Mouse (Mus musculus) liver, embryonic 16.5 days (tissue): ENCODE data around the gene Gtsf1l. TPM values are rescaled to one million over a fixed set of nuclear protein-coding genes. Genes with fewer than 3 reads are reported as not detected.
A peak's percentile ranks its signal among the peaks of the same experiment; 100 is the strongest.

Experiments used
- ATAC-seq: fragments of 200-750 bp; cut with Nextera tagmentation; 2 replicates; pipeline ENCODE4 v1.8.0; 2017; ENCODE audit warnings: low read depth, mild to moderate bottlenecking, moderate number of reproducible peaks, moderate library complexity
- H3K27ac ChIP-seq: fragments of 300-500 bp; sonication (generic); 2 replicates; pipeline ENCODE4 v1.5.1; 2014; ENCODE audit warnings: mild to moderate bottlenecking, low read length
- H3K27me3 ChIP-seq: fragments of 300-500 bp; sonication (generic); 2 replicates; pipeline ENCODE4 v1.6.1; 2014; ENCODE audit warnings: low read depth, low read length, mixed read lengths; ENCODE audit not compliant: control insufficient read depth, insufficient read depth
- H3K36me3 ChIP-seq: fragments of 300-500 bp; sonication (generic); 2 replicates; pipeline ENCODE4 v1.6.1; 2014; ENCODE audit warnings: mild to moderate bottlenecking; ENCODE audit not compliant: control insufficient read depth, insufficient read depth
- H3K4me1 ChIP-seq: fragments of 300-500 bp; sonication (generic); 2 replicates; pipeline ENCODE4 v1.6.1; 2014; ENCODE audit warnings: low read depth, low read length, mixed read lengths; ENCODE audit not compliant: control insufficient read depth
- H3K4me2 ChIP-seq: fragments of 300-500 bp; sonication (generic); 2 replicates; pipeline ENCODE4 v1.6.1; 2014; ENCODE audit warnings: low read depth, low read length, mixed read lengths
- H3K4me3 ChIP-seq: fragments of 300-500 bp; sonication (generic); 2 replicates; pipeline ENCODE4 v1.5.1; 2014; ENCODE audit warnings: low read depth, mild to moderate bottlenecking, low read length
- H3K9ac ChIP-seq: fragments of 300-500 bp; sonication (generic); 2 replicates; pipeline ENCODE4 v1.6.1; 2014; ENCODE audit warnings: low read depth, low read length
- H3K9me3 ChIP-seq: fragments of 300-500 bp; sonication (generic); replicated peaks from 2 replicates; pipeline ENCODE4 v1.6.1; 2016; ENCODE audit warnings: low read length; ENCODE audit not compliant: control insufficient read depth
- WGBS: fragments of 180-500 bp; shearing (Covaris S2); extraction: QIAGEN DNeasy Blood & Tissue Kit; methylation state at CpG from one replicate; pipeline ENCODE4 v1.1.7; 2014; ENCODE audit not compliant: insufficient replicate concordance; 5-methylcytosine and 5-hydroxymethylcytosine counted together
- polyA plus RNA-seq: library from polyadenylated mRNA; unstranded; fragments of >200 nt; fragmentation: Nextera tagmentation; extraction: Ambion mirVana; gene quantifications from 2 replicates; pipeline ENCODE4 v1.2.1, GENCODE M21; 2015

Gtsf1l gene
- polyA plus RNA-seq, 1 experiment from 2014 or later: 0.11 TPM

DNA sequence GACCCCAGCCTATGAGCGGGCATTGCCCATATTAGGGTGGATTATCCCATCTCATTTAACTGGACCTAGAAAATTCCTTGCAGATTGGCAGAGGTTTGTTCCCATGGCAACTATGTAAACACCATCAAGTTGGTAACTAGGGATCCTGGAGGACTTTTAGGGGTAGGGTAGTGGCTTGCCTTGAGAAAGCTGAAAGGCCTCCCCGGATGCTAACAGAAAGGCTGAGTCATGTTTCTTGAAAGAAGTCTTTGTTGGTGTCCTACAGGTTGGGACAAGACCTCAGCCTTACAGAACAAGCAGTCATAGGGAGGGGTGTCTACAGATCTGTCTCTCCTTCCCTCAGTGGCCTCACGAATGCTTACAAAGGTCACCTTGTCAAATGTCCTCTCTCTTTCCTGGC, 12.4 kb downstream of the Gtsf1l start:
- Histone ChIP-seq H3K4me3 (no peak overlapping the region), H3K4me1 (no peaks in the 10 kb centered on the region; the same call in none of the 2 replicates), H3K27me3 (no peaks in the 10 kb centered on the region), H3K9me3 (no peaks in the 10 kb centered on the region), H3K4me2 (no peak overlapping the region), H3K9ac (no peak overlapping the region), H3K36me3 (peaks cover 71% of the 10 kb centered on the region), H3K27ac (no peak overlapping the region)
- no peak for ATAC-seq
- WGBS: 81% methylated on average over 3 of the region's 3 CpGs

DNA sequence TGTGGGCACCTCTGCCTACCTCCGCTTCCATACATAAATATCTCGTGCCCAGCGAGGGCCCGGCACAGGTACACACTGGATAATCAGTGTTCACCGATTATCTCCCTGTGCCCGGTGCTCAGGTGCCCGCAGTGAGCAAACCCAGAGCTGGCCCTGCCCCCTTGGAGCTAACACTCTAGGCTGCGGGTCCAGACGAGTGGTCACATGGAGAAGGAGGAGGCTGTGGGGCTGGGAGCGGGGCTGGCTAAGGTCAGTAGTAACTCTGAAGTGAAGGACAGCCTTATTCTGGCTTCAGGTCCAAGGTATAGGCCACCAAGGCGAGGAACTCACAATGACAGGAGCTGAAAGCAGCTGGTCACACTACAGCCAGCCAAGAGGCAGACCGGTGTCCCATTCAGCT, 12.8 kb downstream of the Gtsf1l start:
- no peak for ATAC-seq
- peaks cover 72% of the 10 kb centered on the region for H3K36me3 ChIP-seq
- no peaks in the 10 kb centered on the region for H3K27me3 ChIP-seq
- 90% methylated on average over 12 of the region's 12 CpGs for WGBS
- no peak overlapping the region for H3K4me2 ChIP-seq
- H3K4me3 ChIP-seq: no peak overlapping the region
- H3K9ac ChIP-seq: no peak overlapping the region
- H3K27ac ChIP-seq: no peak overlapping the region
- no peaks in the 10 kb centered on the region; the same call in none of the 2 replicates for H3K4me1 ChIP-seq
- H3K9me3 ChIP-seq: no peaks in the 10 kb centered on the region

DNA sequence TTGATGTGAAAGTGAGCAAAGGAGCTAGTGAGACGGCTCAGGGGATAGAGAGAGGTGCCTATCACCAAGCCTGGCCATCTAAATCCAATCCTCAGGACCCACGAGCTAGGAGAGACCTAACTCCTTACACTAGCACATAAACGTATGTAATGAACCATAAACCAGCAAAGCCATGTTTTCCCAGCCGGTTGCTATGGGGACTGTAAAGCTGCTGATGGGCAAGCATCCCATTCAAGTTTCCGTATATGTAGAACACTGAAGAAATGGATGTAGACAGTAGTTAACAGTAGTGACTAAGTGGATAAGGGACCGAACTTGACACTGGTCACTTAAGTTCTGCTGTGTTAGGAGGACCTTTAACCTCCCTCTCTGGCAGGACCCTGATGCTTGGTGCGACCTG, 13.6 kb downstream of the Gtsf1l start:
- no peak overlapping the region for H3K4me2 ChIP-seq
- ATAC-seq: no peak
- H3K9ac ChIP-seq: no peak overlapping the region
- H3K4me3 ChIP-seq: no peak overlapping the region
- H3K27me3 ChIP-seq: no peaks in the 10 kb centered on the region
- no peak overlapping the region for H3K27ac ChIP-seq
- H3K36me3 ChIP-seq: peaks cover 73% of the 10 kb centered on the region
- WGBS: 88% methylated on average over 7 of the region's 7 CpGs
- H3K9me3 ChIP-seq: no peaks in the 10 kb centered on the region
- no peaks in the 10 kb centered on the region; the same call in none of the 2 replicates for H3K4me1 ChIP-seq

DNA sequence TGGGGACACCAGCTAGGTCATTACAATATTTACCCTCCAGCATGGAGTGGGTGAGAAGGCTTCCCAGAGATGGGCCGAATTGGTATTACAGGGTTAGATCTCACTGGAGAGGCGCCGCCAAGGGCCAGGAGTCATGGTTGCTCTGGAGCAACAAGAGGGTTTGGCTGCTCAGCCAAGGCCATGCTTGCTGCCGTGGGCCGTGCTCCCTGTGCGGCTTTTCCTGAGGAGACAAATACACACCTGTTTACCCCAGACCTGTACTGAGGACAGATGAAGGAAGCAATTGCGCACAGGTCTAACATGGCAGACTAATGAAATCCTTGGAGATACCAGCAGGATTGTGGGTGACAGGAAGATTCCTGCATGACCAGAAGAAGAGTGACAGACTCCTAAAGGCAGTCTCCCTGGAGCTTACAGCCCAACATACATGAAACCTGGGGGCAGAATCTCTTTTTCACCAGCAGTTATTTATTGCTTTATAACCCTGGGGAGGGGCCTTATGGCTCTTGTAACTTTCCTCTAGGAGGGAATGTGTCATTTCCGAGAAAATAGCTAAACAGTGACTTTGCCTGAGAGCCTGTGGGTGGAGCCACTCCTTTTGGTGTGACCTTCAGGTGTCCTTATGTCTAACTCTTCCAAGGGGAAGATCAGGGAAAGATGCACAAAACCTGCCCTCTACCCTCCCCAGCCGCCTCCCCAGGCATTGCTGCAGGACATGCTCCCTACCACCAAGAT, 14.5 kb downstream of the Gtsf1l start:
- Histone ChIP-seq H3K4me3 (no peak overlapping the region), H3K27ac (no peak overlapping the region), H3K36me3 (peaks cover 73% of the 10 kb centered on the region), H3K27me3 (no peaks in the 10 kb centered on the region), H3K4me1 (no peaks in the 10 kb centered on the region; the same call in none of the 2 replicates), H3K9ac (no peak overlapping the region), H3K4me2 (no peak overlapping the region), H3K9me3 (no peaks in the 10 kb centered on the region)
- 87% methylated on average over 9 of the region's 9 CpGs for WGBS
- ATAC-seq: no peak

DNA sequence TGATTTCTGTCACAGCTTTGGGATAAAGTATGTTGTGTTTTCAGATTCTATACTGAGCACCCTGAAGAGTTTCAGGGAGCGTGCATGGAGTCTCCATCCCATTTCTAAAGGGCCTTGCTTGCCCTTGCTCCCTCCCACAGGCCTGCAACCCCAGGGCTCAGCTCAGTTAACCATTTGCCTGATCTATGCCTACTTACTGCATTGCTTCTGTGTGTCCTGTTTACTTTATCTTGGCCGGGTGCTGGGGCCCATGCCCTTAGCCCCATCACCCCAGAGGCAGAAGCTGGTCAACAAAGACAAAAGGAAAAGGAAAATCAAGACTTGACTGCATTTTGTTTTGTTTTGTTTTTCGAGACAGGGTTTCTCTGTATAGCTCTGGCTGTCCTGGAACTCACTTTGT, 16.1 kb downstream of the Gtsf1l start:
- Histone ChIP-seq H3K27ac (0 out of 2 replicates have a peak overlapping the region, but pooled peaks have one; percentile 12), H3K4me3 (no peak overlapping the region), H3K9ac (no peak overlapping the region), H3K27me3 (no peaks in the 10 kb centered on the region), H3K9me3 (no peaks in the 10 kb centered on the region), H3K4me2 (no peak overlapping the region), H3K4me1 (no peaks in the 10 kb centered on the region; the same call in none of the 2 replicates), H3K36me3 (peaks cover 65% of the 10 kb centered on the region)
- 75% methylated on average over 3 of the region's 3 CpGs for WGBS
- peak; percentile 75 for ATAC-seq

DNA sequence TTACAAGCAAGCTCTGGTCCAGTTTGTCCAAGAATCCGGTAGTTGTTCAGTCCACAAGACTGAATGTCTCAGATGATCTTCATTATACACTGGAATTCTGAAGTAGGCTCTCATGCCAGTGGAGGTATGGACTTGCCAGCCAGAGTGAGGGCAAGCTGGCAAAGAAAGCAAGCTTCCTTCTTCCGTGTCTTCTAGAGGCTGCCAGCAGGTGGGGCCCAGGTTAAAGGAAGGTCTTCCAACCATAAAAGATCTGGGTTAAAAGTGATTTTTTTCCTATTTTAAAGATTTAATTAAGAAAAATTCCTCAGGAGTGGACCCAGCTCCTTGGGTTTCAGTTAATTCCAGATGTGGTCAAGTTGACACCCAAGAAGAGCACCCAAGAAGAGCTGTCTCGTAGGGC, 17.4 kb downstream of the Gtsf1l start:
- Histone ChIP-seq H3K9me3 (no peaks in the 10 kb centered on the region), H3K27ac (no peak overlapping the region), H3K9ac (no peak overlapping the region), H3K4me3 (no peak overlapping the region), H3K36me3 (peaks cover 64% of the 10 kb centered on the region), H3K4me2 (no peak overlapping the region), H3K4me1 (no peaks in the 10 kb centered on the region; the same call in none of the 2 replicates), H3K27me3 (no peaks in the 10 kb centered on the region)
- no peak for ATAC-seq
- 88% methylated on average over 3 of the region's 3 CpGs for WGBS

DNA sequence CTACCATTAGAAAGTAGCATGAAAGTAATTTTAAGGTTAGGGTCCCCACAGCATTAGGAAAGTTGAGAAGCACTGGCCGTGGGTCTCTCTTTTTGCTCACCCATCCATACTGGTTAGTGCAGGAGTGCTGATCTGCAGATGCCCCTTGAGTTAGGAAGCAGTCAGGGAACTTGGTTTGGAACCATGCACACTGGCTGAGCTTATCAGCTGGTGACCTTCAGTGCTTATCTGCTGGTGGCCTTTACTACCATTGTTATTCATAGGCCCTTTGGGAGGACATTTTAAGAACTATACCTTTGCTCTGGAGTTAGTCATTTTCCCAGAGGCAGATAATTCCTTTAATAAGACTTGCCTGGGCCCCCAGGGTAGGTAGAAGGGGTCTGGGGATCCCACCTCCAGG, 20.4 kb downstream of the Gtsf1l start:
- H3K27ac ChIP-seq: no peak overlapping the region
- H3K9me3 ChIP-seq: no peaks in the 10 kb centered on the region
- no peak for ATAC-seq
- no peaks in the 10 kb centered on the region; the same call in none of the 2 replicates for H3K4me1 ChIP-seq
- no peak overlapping the region for H3K4me2 ChIP-seq
- no peak overlapping the region for H3K9ac ChIP-seq
- no peaks in the 10 kb centered on the region for H3K27me3 ChIP-seq
- peaks cover 64% of the 10 kb centered on the region for H3K36me3 ChIP-seq
- 79% methylated on average over 1 of the region's 1 CpGs for WGBS
- H3K4me3 ChIP-seq: no peak overlapping the region

DNA sequence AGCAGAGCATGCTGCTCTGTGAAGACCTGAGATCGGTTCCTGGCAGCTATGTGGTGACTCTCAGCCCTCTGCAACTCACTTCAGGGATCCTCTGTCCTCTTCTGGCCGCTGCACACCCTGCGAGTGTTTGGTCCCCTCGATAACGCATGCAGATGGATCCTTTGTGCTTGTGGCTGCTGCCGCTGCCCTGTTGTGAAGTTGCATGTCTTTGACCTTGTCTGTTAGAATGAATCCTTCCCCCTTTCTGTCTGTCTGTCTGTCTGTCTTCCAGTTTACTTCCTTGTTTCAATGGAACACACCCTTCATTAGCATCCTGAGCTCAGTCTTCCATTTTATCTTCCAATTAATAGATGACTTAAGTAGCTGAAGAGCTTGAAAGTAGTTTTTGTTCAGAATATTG, 21.3 kb downstream of the Gtsf1l start:
- Histone ChIP-seq H3K9ac (no peak overlapping the region), H3K4me1 (no peaks in the 10 kb centered on the region), H3K9me3 (no peaks in the 10 kb centered on the region), H3K27ac (no peak overlapping the region), H3K27me3 (no peaks in the 10 kb centered on the region), H3K36me3 (peaks cover 63% of the 10 kb centered on the region), H3K4me3 (no peak overlapping the region), H3K4me2 (no peak overlapping the region)
- WGBS: 85% methylated on average over 6 of the region's 6 CpGs
- ATAC-seq: no peak

DNA sequence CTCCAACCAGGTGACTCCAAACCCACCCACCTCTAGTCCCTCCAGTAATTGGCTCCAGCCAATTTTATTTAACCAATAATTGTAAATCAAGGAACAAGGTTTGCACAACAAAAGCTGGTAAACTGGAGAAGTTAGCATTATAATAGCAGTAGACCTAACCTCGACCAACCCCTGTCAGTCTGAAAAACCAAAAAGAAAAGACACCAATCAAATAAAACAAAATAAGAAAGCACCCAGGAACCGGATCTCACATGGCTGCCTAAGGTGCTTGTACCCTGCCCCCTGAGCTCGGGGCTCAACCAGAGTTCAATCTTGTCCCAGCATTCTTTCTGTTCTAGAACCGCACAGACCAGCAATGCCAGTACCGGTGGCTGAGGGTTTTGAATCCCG, 25.5 kb downstream of the Gtsf1l start:
- no peak for ATAC-seq
- no peak overlapping the region for H3K4me3 ChIP-seq
- peaks cover 38% of the 10 kb centered on the region for H3K36me3 ChIP-seq
- H3K27ac ChIP-seq: no peak overlapping the region
- no peak overlapping the region for H3K9ac ChIP-seq
- WGBS: 74% methylated on average over 6 of the region's 6 CpGs
- H3K4me2 ChIP-seq: no peak overlapping the region
- no peaks in the 10 kb centered on the region for H3K27me3 ChIP-seq
- no peaks in the 10 kb centered on the region for H3K9me3 ChIP-seq
- H3K4me1 ChIP-seq: peaks cover 26% of the 10 kb centered on the region
